Mouse (Mus musculus) forebrain, embryonic 15.5 days (tissue): ENCODE results near the gene Gsta3. TPM values are rescaled to one million over a fixed set of nuclear protein-coding genes. Genes with fewer than 3 reads are reported as not detected.
"Not testable (repeated sequence)": the region's sequence is repeated elsewhere in the genome, so short reads cannot be mapped to it uniquely, and the experiment has no call there.

Experiments used
- ATAC-seq: fragments of 200-750 bp; cut with Nextera tagmentation; replicated peaks from 2 replicates; pipeline ENCODE4 v1.8.0; 2017; ENCODE audit warnings: mild to moderate bottlenecking, moderate TSS enrichment, moderate library complexity
- H3K27ac ChIP-seq: fragments of 300-500 bp; sonication (generic); replicated peaks from 2 replicates; pipeline ENCODE4 v1.5.1; 2015; ENCODE audit warnings: mild to moderate bottlenecking, inconsistent platforms
- H3K27me3 ChIP-seq: fragments of 300-500 bp; sonication (generic); 2 replicates; pipeline ENCODE4 v1.6.1; 2015; ENCODE audit warnings: inconsistent platforms
- H3K36me3 ChIP-seq: fragments of 300-500 bp; sonication (generic); 2 replicates; pipeline ENCODE4 v1.6.1; 2015; ENCODE audit warnings: mild to moderate bottlenecking, inconsistent platforms
- H3K4me1 ChIP-seq: fragments of 300-500 bp; sonication (generic); 2 replicates; pipeline ENCODE4 v1.6.1; 2015; ENCODE audit warnings: inconsistent platforms
- H3K4me2 ChIP-seq: fragments of 300-500 bp; sonication (generic); replicated peaks from 2 replicates; pipeline ENCODE4 v1.6.1; 2015; ENCODE audit warnings: mild to moderate bottlenecking, inconsistent platforms
- H3K4me3 ChIP-seq: fragments of 300-500 bp; sonication (generic); 2 replicates; pipeline ENCODE4 v1.5.1; 2015; ENCODE audit warnings: mild to moderate bottlenecking, inconsistent platforms
- H3K9ac ChIP-seq: fragments of 300-500 bp; sonication (generic); replicated peaks from 2 replicates; pipeline ENCODE4 v1.6.1; 2015; ENCODE audit warnings: mild to moderate bottlenecking, inconsistent platforms
- H3K9me3 ChIP-seq: fragments of 300-500 bp; sonication (generic); 2 replicates; pipeline ENCODE4 v1.6.1; 2016; ENCODE audit warnings: inconsistent platforms
- WGBS: fragments of 180-500 bp; shearing (Covaris S2); methylation state at CpG from one replicate; pipeline ENCODE4 v1.1.7; 2015; ENCODE audit warnings: mixed read lengths; 5-methylcytosine and 5-hydroxymethylcytosine counted together
- polyA plus RNA-seq: library from polyadenylated mRNA; unstranded; fragments of >200 nt; fragmentation: Nextera tagmentation; extraction: Ambion mirVana; gene quantifications from 2 replicates; pipeline ENCODE4 v1.2.1, GENCODE M21; 2015

Gsta3 gene
- polyA plus RNA-seq, 1 experiment from 2014 or later: 0.31 TPM

DNA sequence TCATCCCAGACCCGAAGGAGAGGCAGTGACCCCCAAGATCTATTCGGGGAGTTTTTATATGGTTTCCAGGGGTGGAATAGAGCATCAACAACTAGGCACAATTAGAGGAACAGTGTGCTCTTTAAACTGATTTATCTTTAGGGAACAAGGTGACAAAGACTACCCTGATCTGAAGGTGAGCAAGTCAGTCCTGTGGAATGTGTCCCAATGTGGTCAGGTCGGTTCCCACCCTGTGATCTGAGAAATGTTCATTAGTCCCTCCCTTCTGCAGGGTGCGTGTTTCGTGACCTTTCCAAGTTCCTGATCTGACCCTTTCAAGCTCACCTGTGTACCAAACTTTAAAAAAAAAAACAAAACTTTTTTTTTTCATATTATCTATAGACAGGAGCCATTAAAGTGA, 16.5 kb downstream of the Gsta3 start:
- 82% methylated on average over 5 of the region's 5 CpGs for WGBS
- ATAC-seq: no peak
- no peak overlapping the region for H3K4me2 ChIP-seq

DNA sequence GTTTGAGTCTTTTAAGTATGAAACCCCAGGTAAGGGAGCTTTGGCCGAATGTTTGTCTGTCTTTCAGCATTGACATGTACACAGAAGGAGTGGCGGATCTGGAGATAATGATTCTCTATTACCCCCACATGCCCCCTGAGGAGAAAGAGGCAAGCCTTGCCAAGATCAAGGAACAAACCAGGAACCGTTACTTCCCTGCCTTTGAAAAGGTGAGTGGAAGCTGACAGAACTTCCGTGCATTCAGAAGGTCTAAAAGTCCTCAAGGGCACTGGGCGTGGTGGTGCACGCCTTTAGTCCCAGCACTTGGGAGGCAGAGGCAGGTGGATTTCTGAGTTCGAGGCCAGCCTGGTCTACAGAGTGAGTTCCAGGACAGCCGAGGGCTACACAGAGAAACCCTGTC, 19.6 kb downstream of the Gsta3 start:
- not testable (repeated sequence) for H3K27ac ChIP-seq, H3K4me1 ChIP-seq, H3K4me3 ChIP-seq, H3K36me3 ChIP-seq, ATAC-seq, H3K27me3 ChIP-seq, H3K9ac ChIP-seq, H3K9me3 ChIP-seq, H3K4me2 ChIP-seq
- WGBS: 85% methylated on average over 8 of the region's 8 CpGs

More for the DNA sequence above, 16.5 kb downstream of the Gsta3 start:
- Histone ChIP-seq H3K9ac (no peak overlapping the region), H3K36me3 (no peaks in the 10 kb centered on the region), H3K4me3 (no peak overlapping the region), H3K9me3 (no peaks in the 10 kb centered on the region), H3K4me1 (no peaks in the 10 kb centered on the region), H3K27me3 (no peaks in the 10 kb centered on the region), H3K27ac (no peak overlapping the region)

DNA sequence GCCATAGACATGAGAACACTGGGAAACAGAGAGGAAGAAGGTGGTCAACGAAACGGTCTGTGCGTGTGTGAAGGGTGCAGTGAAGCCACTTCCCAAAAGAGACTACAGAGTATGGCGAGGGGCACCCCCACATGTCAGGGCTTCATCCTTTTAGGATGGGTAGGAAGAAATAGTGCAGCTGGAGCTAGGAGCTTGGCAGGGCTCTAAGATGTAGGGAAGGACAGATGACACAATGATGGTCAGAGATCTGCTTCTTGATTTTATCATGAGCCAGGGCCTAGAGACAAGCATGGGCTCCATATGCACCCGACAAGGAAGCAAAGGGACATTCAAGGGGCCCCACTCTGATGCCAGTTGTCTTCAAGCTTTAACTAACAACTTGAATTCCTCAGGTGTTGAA, 22.0 kb downstream of the Gsta3 start:
- Histone ChIP-seq H3K27me3 (no peaks in the 10 kb centered on the region), H3K4me1 (no peaks in the 10 kb centered on the region), H3K27ac (no peak overlapping the region), H3K9me3 (no peaks in the 10 kb centered on the region), H3K9ac (no peak overlapping the region), H3K4me3 (no peak overlapping the region), H3K36me3 (no peaks in the 10 kb centered on the region), H3K4me2 (no peak overlapping the region)
- no peak for ATAC-seq
- WGBS: 95% methylated on average over 5 of the region's 5 CpGs

DNA sequence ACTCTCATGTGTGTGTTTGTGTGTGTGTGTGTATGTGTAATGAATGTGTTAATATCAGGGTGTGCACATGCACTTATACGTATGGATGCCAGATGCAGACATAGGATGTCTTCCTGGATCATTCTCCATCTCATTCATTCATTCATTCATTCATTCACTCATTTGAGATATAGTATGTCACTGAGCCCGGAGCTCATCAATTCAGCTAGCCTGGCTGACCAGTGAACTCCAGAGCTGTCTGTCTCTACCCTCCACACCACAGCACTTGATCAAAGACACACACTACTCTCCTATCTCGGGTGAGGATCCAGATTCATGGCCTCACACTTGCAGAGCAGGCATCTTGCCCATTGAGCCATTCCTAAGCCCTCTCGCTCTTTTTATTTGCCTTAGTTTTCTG, 23.6 kb downstream of the Gsta3 start:
- H3K9ac ChIP-seq: no peak overlapping the region
- no peak overlapping the region for H3K4me2 ChIP-seq
- WGBS: 85% methylated on average over 4 of the region's 4 CpGs
- no peak overlapping the region for H3K27ac ChIP-seq
- no peaks in the 10 kb centered on the region for H3K36me3 ChIP-seq
- H3K4me3 ChIP-seq: no peak overlapping the region
- no peaks in the 10 kb centered on the region for H3K27me3 ChIP-seq
- ATAC-seq: no peak
- H3K9me3 ChIP-seq: no peaks in the 10 kb centered on the region
- H3K4me1 ChIP-seq: no peaks in the 10 kb centered on the region

DNA sequence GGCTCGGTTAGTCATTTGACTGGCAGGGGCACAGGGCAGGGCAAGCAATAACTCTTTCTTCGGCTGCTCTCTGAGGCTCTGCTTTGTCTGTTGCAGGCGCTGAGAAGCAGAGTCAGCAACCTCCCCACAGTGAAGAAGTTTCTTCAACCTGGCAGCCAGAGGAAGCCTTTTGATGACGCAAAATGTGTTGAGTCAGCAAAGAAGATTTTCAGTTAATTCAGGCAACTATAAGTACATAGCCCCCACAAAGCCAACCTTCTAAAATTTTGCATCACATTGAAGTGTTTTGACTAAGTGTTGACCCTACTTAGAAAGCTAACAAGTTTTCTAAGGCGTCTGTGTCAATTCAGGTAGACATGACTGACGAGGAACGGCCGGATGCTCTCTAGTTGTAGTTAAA, 24.4 kb downstream of the Gsta3 start:
- H3K27me3 ChIP-seq: no peaks in the 10 kb centered on the region
- H3K27ac ChIP-seq: no peak overlapping the region
- H3K4me1 ChIP-seq: no peaks in the 10 kb centered on the region
- 83% methylated on average over 8 of the region's 8 CpGs for WGBS
- H3K9me3 ChIP-seq: no peaks in the 10 kb centered on the region
- no peak overlapping the region for H3K4me3 ChIP-seq
- H3K9ac ChIP-seq: no peak overlapping the region
- no peaks in the 10 kb centered on the region for H3K36me3 ChIP-seq
- ATAC-seq: no peak
- no peak overlapping the region for H3K4me2 ChIP-seq

DNA sequence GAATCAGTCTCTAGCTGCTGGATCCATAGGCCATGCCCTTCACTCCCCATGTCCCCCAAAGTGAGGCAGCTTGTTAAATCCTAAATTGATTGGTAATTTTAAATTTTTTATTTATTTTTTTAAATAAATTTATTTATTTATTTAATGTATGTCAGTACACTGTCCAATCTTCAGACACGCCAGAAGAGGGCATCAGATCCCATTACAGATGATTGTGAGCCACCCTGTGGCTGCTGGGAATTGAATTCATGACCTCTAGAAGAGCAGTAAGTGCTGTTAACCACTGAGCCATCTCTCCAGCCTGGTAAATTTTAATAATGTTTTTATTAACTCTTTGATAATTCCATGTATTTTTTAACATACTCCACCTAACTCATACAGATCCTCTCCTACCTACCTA, 26.4 kb downstream of the Gsta3 start:
- H3K4me1 ChIP-seq: 0 out of 2 replicates have a peak, but pooled peaks cover 2% of the 10 kb centered on the region
- ATAC-seq: no peak
- 84% methylated on average over 1 of the region's 1 CpGs for WGBS
- no peaks in the 10 kb centered on the region for H3K36me3 ChIP-seq
- H3K4me2 ChIP-seq: no peak overlapping the region
- no peak overlapping the region for H3K27ac ChIP-seq
- H3K4me3 ChIP-seq: no peak overlapping the region
- no peak overlapping the region for H3K9ac ChIP-seq
- H3K9me3 ChIP-seq: no peaks in the 10 kb centered on the region
- no peaks in the 10 kb centered on the region for H3K27me3 ChIP-seq

DNA sequence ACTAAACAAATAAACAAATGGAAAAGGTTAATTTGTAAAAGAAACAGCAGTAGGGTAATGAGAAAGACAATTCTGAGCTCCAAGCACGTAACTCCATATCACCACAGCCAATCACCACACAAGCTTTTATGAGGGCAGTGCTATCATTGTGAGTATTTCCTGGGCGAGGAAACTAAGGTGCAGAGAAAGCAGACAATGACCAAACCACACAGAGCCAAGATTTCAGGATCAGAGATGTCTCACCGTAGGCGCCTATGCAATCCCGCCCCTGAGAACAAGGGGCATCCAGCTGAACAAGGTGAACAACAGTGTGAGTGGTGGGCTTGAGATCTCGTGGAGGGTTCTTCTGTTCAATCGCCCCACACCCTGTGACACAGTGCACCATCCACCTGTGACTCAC, 27.1 kb downstream of the Gsta3 start:
- not testable (repeated sequence) for H3K27ac ChIP-seq, H3K9ac ChIP-seq, H3K36me3 ChIP-seq, H3K9me3 ChIP-seq, H3K27me3 ChIP-seq, H3K4me2 ChIP-seq, ATAC-seq, H3K4me1 ChIP-seq, H3K4me3 ChIP-seq
- WGBS: 89% methylated on average over 6 of the region's 7 CpGs

DNA sequence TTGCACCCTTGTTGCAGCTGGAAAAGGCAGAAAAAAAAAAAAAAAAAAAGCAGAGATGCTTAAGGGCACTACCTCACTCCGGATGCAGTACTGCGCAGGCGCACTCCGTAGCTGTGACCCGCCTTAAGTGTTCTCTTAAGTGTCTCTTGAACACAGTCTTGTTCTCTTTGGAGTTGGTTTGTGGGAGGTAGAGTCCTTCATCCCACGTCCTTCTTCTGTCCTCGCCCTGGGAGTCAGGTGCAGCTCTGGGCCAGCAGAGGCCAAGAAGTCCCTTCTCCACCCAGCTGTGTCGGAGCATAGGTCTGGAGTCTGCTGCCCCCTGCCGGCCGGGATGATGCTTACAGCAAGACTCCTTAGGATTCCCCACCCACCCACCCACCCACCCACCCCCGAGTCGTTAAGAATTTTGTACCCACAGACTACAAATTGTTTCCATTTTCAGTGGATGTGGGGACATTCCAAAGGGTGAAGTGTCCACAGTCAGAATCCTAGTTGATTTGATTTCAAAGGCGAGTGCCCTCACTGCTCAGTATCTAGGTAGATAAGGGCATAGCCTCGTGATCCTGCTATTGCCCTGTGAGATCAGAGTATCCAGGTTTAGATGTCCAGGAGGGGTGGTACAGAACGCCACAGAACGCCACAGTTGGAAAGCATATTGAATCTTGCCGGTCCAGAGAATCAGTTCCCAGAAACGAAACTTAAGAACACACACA, 31.1 kb downstream of the Gsta3 start:
- no peaks in the 10 kb centered on the region for H3K27me3 ChIP-seq
- no peak overlapping the region for H3K27ac ChIP-seq
- WGBS: 24% methylated on average over 18 of the region's 18 CpGs
- peak; percentile 79 for ATAC-seq
- H3K36me3 ChIP-seq: no peaks in the 10 kb centered on the region
- peaks cover 5% of the 10 kb centered on the region; the same call in 1 of the 2 replicates for H3K4me1 ChIP-seq
- H3K9ac ChIP-seq: no peak overlapping the region
- H3K4me3 ChIP-seq: peak overlapping the region; percentile 24
- H3K4me2 ChIP-seq: peak overlapping the region; percentile 39
- no peaks in the 10 kb centered on the region for H3K9me3 ChIP-seq

DNA sequence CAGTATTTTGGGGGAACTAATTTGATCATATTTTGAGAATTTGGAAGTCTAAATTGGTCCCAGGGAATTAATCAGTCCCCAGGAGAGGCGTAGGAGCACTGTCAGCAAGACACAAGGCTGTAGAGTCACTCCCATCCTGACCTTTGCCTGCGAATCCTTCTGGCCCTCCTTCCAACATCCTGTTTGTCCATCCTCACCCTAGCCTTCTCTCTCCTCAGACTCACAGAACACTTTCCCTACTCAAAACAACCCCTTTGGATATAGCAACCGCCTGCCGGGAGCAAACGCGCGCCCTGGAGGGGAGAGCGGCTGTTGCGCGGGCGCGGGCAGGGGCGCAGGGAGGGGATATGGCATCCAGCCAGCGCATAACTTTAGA, 31.7 kb downstream of the Gsta3 start:
- ATAC-seq: peak; percentile 59
- no peak overlapping the region for H3K27ac ChIP-seq
- H3K9me3 ChIP-seq: no peaks in the 10 kb centered on the region
- H3K36me3 ChIP-seq: no peaks in the 10 kb centered on the region
- H3K9ac ChIP-seq: no peak overlapping the region
- H3K27me3 ChIP-seq: no peaks in the 10 kb centered on the region
- peak overlapping the region; percentile 39 for H3K4me2 ChIP-seq
- peaks cover 5% of the 10 kb centered on the region; the same call in 1 of the 2 replicates for H3K4me1 ChIP-seq
- WGBS: 21% methylated on average over 14 of the region's 14 CpGs
- H3K4me3 ChIP-seq: peak overlapping the region; percentile 24

DNA sequence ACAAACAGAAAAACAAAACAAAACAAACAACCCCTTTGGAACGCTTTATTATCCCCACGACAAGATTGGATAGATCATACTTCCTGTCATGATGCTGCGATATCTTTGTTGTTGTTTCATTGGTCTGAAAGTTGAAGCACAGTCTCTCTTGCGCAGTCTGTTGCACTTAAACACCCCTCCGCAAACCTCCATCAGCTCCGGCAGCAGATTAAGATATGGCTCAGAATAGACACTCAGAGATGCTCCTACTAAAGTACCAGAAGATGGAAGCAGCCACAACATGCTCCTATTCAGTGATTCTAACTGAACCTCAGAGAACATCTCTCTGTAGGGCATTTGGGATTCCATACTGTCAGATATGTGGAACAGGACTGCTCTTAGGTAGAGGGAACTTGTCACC, 32.7 kb downstream of the Gsta3 start:
- no peaks in the 10 kb centered on the region for H3K27me3 ChIP-seq
- no peaks in the 10 kb centered on the region for H3K9me3 ChIP-seq
- H3K36me3 ChIP-seq: no peaks in the 10 kb centered on the region
- H3K4me1 ChIP-seq: peaks cover 5% of the 10 kb centered on the region; the same call in 1 of the 2 replicates
- no peak overlapping the region for H3K9ac ChIP-seq
- no peak overlapping the region for H3K4me3 ChIP-seq
- ATAC-seq: no peak
- H3K4me2 ChIP-seq: no peak overlapping the region
- 93% methylated on average over 6 of the region's 6 CpGs for WGBS
- H3K27ac ChIP-seq: no peak overlapping the region

DNA sequence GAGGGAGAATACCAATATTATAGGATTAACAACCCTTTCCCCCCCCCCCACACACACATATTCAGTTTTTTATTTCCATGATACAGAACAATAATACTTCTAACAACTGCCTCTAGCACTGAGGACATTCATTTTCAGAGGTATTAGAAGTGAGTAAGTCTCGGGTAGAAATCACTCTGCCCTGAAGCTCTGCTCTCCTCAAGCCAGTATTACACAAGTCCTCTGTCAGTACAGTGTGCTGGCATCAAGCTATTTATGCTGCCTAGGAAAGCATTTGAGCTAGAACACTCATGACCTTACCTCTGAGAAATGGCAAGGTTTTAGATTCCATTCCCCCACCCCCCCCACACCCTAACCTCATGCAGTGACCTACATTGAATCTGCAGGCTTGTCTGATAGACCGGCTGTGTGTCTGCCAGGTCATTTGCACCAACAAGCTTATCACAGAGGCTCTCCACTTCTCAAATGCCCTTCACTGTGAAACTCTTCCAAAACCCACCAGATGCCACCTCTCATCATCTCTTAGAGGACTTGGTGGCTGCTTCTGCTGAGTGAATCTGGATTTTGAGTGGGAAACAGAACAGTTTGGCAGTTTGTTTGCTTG, 34.1 kb downstream of the Gsta3 start:
- no peak overlapping the region for H3K4me3 ChIP-seq
- ATAC-seq: no peak
- H3K27me3 ChIP-seq: no peaks in the 10 kb centered on the region
- no peaks in the 10 kb centered on the region for H3K36me3 ChIP-seq
- no peak overlapping the region for H3K27ac ChIP-seq
- 86% methylated on average over 2 of the region's 2 CpGs for WGBS
- H3K4me2 ChIP-seq: no peak overlapping the region
- no peak overlapping the region for H3K9ac ChIP-seq
- H3K4me1 ChIP-seq: peaks cover 5% of the 10 kb centered on the region; the same call in 1 of the 2 replicates
- no peaks in the 10 kb centered on the region for H3K9me3 ChIP-seq

DNA sequence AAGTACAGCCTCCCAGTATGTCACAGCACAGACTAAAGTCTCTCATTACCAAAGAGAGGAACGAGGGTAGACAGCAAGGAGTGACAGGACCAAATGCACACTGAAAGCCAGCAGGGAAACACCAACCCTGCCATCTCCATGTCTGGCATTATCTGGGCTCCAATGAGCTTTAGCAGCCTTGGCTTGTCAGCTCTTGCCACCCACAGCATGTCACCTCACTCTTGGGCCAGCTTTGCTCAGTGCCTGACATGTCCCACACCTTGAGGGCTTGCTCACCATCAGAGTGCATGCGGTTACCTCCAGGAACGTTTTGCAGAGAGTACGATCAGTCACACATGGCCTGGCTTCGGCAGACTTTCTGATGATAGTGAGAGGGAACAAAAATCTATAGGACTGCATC, 35.0 kb downstream of the Gsta3 start:
- not testable (repeated sequence) for H3K9me3 ChIP-seq, H3K36me3 ChIP-seq, H3K4me1 ChIP-seq, H3K27me3 ChIP-seq, H3K4me3 ChIP-seq, H3K4me2 ChIP-seq, H3K9ac ChIP-seq, ATAC-seq, H3K27ac ChIP-seq
- WGBS: 84% methylated on average over 5 of the region's 5 CpGs

DNA sequence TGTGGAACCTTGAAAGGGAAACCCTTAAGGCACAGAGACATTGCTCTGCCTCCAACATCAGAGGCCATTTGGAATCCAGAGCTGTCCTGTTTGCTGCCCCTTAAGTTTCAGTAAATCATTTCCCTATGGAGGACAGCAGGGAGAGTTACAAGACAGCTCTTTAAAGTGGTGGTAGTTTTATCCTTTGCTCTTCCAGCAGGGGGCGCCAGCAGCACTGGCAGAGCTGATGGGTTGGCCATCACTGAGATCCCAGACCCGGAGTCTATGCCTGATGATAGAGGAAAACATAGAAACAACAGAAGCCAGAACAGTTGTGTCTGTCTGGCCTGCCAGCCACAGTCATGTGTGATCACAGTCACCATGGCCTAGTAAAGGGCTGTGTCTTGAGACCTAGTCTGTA, 35.8 kb downstream of the Gsta3 start:
- not testable (repeated sequence) for ATAC-seq, H3K27ac ChIP-seq, H3K9ac ChIP-seq, H3K4me2 ChIP-seq, H3K36me3 ChIP-seq, H3K4me1 ChIP-seq, H3K27me3 ChIP-seq, H3K9me3 ChIP-seq, H3K4me3 ChIP-seq
- 38% methylated on average over 2 of the region's 2 CpGs for WGBS
